Mouse (Mus musculus) gastrocnemius, postnatal 25 days (tissue): ENCODE results near the gene Rpl7l1. TPM values are rescaled to one million over a fixed set of nuclear protein-coding genes. Genes with fewer than 3 reads are reported as not detected.
"Not testable (repeated sequence)": the region's sequence is repeated elsewhere in the genome, so short reads cannot be mapped to it uniquely, and the experiment has no call there.

Experiments used
- DNase-seq: peaks from one replicate; pipeline ENCODE4 v3.0.0; 2022
- total RNA-seq, 2 experiments: library from RNA; stranded (reverse); gene quantifications; 1 replicate in 1 of 2; 2 replicates in 1 of 2; pipeline ENCODE4 v1.2.3; 2021

Gene Rpl7l1
- total RNA-seq, 2 experiments from 2014 or later = 42.6 to 50.4 TPM

DNA sequence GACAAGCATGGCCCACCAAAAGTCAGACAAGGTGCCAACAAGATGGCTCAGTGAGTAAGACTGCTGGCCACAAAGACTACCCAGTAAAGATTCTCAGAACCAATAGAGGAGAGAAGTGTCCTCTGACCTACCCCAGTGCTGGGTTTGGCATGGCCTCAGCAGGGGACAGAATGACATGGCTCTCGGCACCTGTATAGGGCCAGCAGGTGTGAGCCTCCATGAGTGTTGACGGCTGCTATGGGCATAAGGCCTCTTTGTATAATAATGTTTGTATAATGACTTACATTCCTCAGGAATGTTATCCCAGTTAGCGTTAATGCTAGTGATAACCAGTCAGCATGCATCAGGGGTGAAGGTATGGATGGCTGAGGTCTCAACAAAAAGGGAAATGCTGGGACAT, 6.4 kb downstream of the Rpl7l1 start:
- DNase-seq = no peak

DNA sequence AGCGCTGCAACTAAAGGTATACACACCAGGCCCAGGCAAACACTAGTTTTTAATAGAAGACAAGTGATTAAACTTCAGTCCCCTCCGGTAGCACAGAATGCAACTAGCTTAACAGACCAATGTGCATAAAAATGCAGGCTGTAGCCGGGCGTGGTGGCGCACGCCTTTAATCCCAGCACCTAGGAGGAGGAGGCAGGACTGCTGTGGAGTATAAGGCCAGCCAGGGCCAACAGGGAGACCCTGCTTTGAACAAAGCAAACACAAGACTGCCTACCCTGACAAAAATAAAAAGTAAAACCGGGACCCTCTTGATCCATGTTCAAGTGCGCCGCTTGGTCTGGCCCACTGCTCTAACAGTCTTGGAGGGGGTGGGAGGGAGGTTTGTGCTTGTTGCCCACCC, 7.4 kb downstream of the Rpl7l1 start:
- no peak for DNase-seq

DNA sequence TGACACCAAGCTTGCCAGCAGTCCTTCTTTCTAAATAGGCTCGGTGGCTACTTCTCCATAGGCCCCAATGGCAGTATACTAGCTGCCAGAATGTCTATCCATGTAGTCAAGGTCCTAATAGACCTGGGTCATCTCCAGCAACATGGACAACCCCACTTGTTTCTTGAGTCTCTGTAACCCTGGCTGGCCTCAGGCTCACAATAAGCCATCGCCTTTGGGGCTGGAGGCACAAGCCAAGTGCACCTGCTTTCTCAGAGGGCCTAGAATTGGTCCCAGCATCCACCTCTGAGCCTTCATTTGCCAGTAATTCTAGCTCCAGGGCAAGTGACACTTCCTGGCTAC, 8.4 kb downstream of the Rpl7l1 start:
- no peak for DNase-seq

DNA sequence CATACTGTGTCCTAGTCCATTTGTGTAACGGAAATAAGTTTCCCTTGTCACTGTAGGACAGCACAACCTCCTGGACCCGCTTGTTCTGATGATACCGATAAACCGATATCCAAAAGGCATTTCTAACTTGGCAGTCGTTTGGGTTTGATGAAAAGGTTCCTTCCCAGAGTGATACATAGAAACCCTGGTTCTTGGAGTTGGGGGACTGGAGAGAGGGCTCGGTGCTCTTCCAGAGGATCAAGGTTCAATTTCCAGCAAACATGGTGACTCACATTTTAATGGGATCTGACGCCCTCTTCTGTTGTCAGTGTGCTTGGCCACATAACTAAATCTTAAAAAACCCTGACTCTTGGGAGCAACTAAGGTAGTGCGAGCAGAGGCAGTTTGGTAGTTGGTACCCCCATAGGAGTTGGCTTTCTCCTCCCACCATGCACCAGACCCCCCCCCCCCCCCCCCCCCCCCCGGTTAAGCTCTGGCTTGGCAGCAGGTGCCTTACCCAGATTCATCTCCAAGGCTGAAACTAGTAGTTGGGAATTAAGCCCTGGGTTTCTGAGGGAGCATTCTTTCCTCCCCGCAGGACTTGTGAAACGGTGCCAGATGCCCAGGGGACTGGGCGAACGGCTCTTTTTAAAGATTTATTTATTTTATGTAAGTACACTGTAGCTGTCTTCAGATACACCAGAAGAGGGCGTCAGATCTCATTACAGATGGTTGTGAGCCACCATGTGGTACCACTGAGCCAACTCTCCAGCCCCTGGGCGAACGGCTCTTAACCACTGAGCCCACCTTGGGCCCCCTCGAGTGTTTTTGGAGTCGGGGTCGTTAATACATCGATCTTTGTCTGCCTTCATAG, 9.0 kb downstream of the Rpl7l1 start:
- DNase-seq = no peak

DNA sequence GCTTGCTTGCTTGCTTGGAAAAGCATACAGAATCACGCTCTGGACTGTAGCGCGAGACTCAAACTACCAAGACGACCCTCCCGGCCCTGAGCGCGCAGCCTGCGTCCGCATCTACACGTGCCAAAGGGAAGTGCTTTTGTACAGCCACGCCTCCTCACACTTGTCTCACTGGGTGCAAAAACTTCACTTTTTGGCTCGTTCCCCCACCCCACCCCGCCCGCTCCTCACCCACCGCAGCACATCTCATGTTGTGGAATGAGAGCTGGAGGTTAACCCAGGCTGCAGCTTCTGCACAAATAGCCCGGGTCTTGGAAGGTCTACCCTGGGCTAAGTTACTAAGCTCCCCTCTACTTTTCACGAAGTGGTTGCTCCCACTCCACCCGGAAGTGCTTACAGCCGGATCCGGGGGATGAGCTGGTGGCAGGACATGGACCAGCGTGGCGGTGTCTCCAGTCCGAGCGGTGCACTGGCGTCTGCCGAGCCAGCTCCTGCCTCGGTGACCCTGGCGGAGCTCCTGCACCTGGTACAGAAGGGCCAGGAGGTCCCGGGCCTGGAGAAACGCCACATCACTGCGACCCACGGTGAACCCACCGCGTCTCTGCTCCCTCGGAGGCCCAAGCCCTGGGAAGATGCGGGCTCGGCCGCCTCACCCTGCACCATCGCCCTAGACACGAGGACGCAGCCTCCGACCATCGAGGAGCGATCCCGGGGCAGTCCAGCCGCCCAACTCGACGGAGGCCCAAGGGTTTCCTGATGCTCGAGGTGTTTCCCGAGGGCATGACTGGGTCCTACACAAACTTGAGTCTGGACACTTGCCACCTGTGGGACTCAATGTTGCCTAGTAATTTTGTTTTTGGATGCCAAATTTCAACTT, 9.8 kb downstream of the Rpl7l1 start, which contains the start of gene 2310039H08Rik:
Gene 2310039H08Rik (plus strand): TSS at position 232 of the 874 bp plus-strand sequence.
- DNase-seq = peak; percentile 84

DNA sequence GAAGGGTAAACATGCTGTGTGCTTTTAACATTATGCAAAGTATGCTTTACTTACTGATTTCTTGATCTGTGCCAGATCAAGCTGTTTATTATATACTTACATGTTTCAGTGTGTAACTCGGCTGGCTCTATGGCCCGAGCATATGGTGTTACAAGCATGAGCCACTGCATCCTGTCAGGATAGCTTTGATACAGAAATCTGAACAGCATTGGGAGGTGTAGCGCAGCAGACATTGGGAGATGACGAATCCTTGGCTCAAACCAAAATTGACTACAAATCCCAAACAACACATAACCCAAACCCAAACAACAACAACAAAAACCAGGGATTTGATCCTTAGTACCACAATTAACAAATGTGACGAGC, 10.5 kb downstream of the Rpl7l1 start:
- no peak for DNase-seq

DNA sequence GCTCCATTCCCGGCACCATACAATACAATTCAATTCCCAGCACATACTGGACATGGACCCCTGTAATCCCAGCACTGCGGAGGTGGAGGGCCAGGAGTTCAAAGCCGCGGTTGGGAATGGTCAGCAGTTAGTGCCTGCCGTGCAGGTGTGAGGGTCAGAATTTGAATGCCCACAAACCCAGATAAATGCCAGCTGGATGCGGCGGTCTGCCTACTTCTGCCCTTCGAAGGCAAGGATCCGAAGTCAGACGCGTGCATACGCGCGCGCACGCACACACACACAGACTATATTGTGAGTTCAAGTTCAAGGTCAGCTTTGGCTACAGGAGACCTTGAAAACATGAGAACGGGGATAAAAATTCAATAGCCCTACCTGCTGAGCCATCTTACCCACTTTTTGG, 10.9 kb downstream of the Rpl7l1 start:
- DNase-seq = no peak

DNA sequence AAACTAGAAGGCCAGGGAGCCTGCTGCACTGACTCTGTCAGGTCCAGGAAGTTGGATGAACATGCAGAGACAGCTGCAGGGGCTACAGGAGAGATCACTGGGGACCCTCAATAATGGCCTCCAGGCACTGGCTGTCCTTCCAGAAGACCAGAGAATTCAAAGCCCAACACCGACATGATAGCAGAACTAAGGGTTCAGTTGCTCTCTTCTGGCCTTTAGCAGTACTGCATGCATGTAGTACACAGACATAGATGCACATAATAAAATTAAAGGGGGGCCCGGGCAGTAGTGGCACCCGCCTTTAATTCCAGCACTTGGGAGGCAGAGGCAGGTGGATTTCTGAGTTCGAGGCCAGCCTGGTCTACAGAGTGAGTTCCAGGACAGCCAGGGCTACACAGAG, 11.4 kb downstream of the Rpl7l1 start:
- DNase-seq = no peak

DNA sequence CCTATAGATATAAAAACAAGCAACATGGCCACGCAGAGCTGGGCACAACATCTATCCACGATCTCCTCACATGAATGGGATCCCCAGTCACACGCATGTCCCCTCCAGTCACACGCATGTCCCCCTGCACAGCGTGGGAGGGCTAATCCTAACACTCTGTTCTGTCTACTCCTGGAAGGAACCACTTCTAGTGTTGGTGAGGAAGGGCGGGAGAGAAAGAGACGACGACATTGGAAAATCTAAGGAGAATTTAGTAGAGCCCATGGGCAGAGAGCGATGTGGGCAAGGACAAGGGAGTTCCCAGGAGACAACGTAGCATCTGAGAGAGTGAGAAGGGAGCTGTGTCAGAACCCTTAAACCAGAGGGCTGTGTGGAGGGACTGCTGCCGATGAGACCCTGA, 11.9 kb downstream of the Rpl7l1 start:
- no peak for DNase-seq

DNA sequence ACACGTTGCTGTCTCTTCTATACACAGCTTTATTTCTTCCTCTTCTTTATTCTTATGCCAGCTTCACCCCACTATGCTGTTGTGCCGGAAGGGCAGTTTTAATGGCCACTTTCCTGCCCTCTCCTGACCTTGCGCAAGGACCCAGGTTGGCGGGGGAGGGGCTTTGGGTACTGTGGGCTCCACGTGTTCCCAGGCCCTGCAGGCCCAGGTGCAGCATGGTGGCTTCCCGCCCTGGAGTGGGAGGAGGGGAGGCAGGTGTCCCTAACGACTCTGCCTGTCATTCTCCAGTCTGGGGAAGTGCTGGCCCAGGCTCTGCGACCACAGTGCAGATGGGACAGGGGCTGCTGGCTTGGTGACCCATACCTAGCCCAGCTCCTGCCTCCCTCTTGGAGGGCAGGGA, 14.6 kb downstream of the Rpl7l1 start:
- DNase-seq = no peak

DNA sequence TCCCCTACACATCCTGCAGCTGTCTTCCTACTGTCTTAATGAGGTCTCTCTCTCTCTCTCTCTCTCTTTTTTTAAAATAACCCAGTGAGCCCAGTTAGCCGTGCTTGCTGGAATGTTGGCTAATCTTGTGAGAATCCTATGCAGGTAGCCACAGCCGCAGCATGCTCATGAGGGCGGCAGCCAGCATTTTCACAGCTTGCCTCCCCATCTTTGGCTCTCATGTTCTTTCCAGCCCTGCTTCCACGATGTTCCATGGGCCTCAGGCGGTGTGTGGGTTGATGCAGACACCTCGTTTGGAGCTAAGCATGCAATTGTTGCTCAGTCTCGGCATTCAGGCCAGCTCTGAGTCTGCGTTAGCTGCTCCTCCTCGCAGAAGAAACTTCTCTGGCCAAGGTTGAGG, 17.6 kb downstream of the Rpl7l1 start:
- DNase-seq = not testable (repeated sequence)

DNA sequence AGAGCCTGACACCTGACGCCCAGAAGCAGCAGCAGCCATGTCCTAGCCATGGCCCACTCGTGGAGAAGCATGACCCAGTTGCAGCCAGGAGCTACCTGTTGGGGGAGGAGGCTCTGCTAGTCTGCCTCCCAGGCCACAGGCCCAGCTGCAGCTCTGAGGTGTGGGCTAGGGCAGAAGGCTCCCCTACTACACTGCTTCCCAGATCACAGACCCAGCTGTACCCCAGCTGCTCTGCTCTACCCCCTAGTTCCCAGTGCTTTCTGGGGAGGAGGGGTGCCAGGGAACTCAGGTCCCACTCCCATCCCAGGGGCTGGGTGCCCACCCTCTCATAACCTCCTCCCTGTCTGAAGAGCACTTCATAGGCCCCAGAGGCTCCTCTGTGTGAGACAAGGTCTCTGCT, 18.9 kb downstream of the Rpl7l1 start, which contains the start of gene Ptcra:
Gene Ptcra (minus strand): TSS at position 169 of the 400 bp plus-strand sequence.
- no peak for DNase-seq

DNA sequence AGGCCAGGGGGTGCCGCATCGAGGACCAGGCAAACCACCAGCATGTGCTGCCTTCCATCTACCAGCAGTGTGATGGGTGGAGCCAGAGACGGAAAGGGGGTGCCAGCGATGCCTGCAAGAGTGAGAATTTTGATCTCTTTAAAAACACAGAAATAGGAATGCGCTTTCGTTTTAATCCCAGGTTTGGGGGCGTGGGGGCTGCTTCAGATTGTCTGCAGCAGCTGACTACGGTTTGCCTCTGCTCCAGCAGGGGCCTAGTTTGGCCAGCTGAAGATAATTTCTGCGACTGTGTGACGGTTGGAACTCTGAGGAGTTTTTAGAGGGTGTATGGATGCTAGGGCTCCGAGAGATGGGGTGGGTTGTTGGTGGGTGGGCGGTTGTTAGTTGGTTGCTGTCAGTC, 23.7 kb downstream of the Rpl7l1 start:
- no peak for DNase-seq

DNA sequence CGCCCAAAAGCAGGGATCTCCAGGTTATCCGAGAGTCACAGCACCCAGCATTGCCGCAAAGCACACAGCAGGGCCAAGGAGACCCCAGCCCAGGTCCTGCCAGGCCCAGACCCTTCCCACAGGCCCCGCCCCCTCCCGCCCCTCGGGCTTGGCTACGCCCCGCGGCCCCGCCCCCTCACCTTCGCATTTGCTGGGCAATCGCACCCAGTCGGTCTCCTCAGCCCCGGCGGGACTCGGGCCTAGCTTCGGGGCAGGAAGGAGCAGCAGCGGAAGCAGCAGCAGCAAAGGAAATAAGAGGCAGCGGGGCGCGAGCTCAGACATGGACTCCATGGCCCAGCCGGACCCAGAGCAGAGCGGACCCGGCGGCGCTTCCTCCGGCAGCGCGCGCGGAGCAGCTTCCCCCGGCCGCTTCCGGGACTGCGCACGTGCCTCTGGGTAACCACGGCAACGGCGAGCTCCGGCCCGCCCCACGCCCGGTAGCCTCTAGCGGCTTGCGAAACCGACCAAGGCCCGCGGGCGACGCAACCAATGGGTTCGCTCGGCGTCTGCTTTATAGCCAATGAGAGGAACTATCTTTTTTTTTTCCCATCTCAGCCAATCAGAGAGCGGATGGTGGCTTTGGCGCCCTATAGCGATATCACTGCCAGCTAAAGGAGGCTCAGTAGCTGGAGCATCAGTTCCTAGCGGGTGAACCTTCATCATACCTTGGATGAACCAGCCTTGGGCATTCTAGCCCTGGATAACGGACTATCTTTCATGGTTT, 30.5 kb downstream of the Rpl7l1 start, which contains the start of gene Cnpy3:
Gene Cnpy3 (minus strand): TSS at position 421 of the 763 bp plus-strand sequence.
- peak; percentile 98 for DNase-seq

DNA sequence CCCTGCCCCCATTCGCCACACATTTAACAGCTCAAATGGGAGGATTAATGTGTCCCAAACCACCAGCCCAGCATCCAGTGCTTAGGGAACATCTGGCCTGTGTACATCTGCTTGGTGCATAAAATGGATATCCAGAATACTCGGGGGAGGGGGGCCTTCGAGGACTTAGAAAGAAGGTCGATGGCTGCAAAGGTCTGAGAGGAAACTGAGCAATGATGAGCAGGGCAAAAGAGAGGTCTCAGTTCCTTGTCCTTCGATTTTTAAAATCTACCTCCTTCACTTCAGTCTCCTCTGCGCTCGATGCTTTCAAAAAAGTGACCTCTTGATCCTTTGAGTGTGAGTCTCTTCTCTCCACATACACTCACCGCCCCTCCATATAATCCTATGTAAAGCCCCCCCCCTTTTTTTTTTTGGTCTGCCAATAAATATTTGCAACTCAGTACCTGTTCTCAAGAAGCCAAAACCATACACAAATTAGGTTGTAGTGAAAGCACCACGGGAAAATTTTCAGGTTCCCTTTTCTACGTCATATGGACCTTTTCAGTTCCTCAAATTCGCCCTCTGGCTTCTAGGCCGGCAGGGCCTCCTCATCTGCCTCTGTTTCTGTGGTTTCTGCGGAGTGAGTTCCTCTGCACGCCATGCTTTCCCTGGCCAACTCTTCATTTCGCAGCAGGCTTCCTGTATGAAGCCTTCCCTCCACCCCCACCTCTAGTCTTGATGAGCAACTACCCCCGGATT, 31.2 kb downstream of the Rpl7l1 start:
- no peak for DNase-seq

DNA sequence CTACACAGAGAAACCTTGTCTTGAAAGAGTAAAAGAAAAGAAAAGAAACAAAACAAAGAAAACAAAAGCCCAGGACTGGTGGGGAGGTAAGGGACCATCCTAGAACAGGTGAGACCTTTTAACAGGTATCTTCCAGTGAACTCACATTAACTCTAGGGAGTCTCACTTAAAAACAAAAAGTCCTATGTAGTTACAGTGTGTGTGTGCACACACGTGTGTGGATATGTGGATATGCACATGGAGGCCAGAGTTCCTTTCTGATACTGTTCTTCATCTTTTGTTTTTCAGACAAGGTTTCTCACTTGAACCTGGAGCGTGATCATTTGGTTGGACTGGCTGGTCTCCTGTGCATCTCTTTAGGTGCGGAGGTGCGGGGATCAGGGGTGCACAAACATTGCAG, 31.9 kb downstream of the Rpl7l1 start:
- DNase-seq = no peak

DNA sequence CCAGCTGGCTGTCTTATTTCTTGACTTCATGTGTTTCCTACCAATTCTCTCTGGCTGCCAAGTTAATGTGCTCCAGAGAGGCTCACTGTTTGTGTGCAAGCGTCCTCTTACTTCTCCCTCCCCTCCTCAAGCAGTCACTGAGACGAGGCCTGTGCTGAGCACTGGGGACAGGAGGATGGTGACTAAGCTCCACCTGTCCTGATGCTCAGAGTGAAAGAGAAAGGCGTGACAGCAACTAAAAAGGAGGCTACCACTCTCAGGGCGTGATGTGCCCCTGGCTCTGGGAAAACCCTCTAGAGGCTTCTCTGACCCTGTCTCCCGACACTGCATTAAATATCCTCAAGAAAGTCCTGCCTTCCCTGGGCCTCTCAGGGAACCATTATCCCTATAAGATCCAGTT, 33.2 kb downstream of the Rpl7l1 start:
- DNase-seq = no peak

DNA sequence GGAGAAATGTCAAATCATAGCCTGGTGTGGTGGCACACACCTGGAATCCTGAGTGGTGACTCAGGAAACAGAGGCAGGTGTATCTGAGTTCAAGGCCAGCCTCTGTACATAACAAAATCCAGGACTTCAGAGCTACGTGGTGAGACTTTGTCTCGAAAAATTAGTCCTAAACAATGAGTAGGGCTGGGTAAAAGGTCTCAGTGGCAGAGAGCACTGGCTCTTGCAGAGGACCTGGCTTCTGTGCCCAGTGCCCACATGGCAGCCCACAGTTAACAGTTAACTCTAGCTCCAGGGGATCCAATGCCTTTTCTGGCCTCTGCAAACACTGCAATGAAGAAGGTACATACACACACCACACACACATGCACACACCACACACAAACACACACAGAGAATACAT, 34.7 kb downstream of the Rpl7l1 start:
- no peak for DNase-seq

DNA sequence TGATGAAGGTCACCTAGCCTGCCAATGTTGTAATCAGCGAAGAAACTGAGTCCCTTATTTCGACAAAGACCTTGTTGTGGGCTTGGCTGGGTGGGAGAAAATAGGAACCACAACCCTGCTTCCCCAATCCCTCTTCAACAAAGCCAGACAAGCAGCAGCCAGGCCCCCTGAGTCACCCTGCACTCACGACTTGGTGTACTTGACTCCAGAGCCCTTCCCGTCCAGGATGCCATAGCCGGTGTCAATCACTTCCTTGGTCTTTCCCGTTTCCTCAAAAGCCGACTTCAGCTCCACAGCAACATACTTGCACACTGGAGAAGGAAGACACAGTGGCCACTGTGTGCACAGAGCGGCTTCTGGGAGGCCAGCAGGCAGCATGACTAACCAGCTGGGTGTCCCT, 35.2 kb downstream of the Rpl7l1 start:
- no peak for DNase-seq

DNA sequence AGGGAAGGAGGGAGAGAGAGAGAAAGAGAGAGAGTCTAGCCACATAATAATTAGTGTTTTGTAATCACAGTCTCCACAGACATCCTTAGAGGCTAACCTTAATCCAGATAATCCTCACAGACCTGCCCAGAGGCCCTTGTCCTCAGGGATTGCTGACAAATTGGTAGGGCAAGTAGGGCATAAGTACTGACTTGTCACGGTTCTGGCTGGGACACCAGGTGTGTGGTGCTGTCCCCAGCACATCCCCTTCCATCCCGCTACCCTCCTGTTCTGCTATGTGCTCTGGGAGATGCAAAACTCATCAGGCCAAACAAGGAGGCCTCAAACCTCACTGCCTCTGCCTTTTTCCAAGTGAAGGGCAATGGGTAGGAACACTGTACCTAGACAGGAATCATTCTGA, 37.0 kb downstream of the Rpl7l1 start:
- DNase-seq = no peak

DNA sequence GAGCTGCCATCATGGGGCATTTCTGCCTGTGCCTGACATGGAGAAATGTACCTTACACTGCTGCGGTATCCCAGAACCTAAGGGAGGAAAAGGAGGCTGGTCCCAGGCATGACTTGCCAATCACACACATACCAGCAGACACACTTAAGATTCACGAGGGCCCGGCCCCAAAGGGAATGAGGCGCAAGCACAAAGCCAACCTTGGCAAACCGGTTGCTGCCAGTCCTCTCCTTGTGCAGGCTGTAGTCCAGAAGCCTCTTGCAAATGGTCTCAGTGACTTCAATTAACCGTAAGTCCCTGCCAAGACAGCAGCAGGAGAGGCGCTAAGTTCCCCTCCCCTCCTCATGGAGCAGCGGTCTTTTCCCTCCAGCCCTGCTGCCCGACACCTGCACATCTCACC, 39.5 kb downstream of the Rpl7l1 start:
- DNase-seq = no peak

DNA sequence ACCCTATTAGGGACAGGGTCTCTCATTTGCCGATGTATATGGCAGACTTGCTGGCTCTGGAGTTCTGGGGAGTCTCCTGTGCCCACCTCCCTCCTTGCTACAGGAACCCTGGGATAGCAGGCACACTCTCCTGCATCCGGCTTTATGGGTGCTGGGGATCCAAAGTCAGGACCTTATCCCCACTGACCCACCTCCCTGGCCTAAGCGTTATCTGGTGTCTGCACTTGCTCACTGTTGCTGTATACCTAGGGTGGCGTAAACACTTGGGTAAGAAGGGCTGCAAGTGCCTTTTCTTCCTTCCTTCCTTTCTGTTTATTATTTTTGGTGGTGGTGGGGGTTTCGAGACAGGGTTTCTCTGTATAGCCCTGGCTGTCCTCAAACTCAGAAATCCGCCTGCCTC, 41.2 kb downstream of the Rpl7l1 start:
- DNase-seq = no peak
